Mouse (Mus musculus): Measurements from ENCODE around the gene Xpo5. TPM values are rescaled to one million over a fixed set of nuclear protein-coding genes. Genes with fewer than 3 reads are reported as not detected.

Gene Xpo5
- total and polyA plus RNA-seq, 3 experiments, result 44.7 to 56.3 (median 55.1) TPM

DNA sequence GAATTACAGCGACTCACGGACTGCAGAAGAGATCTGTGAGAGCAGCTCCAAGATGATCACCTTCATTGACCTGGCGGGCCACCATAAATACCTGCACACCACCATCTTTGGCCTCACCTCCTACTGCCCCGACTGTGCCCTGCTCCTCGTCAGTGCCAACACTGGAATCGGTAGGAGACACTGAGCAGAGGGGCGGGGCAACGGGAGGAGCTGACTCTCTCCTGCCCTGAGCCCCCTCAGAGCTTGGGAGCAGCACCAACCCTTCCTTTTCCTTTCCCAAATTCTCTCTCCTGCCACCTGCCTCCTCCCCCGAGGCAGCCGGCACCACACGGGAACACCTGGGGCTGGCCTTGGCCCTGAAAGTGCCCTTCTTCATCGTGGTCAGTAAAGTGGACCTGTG, 37.1 kb upstream of the Xpo5 start:
- H3K9ac ChIP-seq (ENCODE audit: insufficient read depth, low read depth), result no peak overlapping the region
- no peaks in the 10 kb centered on the region for H3K9me3 ChIP-seq (replicated peaks; ENCODE audit: low read length)
- TF ChIP-seq TBP (conservative IDR thresholded peaks at IDR 0.05; ENCODE audit: low read depth, low read length) (no peak), MAX (IDR thresholded peaks at IDR 0.05; ENCODE audit: low read length) (no peak), ZC3H11A (IDR thresholded peaks at IDR 0.05; ENCODE audit: low read depth, low read length) (no peak), HCFC1 (IDR thresholded peaks at IDR 0.05; ENCODE audit: low read depth, low read length) (no peak), USF2 (conservative IDR thresholded peaks at IDR 0.05; ENCODE audit: low read depth, low read length) (no peak), SMC3 (IDR thresholded peaks at IDR 0.05; ENCODE audit: low read depth, low read length) (no peak), MAFK (IDR thresholded peaks at IDR 0.05; ENCODE audit: insufficient replicate concordance, low read length) (no peak)
- dilution Hi-C loops (cut with MboI; ENCODE audit: extremely low pct_ligation_motif_present, extremely low pct_unique_long_range_greater_than_20kb, low sequenced_read_pairs) (no loop called here), in situ Hi-C loops (cut with MboI; ENCODE audit: low pct_ligation_motif_present, low pct_unique_long_range_greater_than_20kb, low sequenced_read_pairs) (no loop called here)
- DNase-seq (ENCODE audit: extremely low read depth), result no peak
- H3K4me1 ChIP-seq (ENCODE audit: control insufficient read depth in 1 of 2, insufficient read depth in 2 of 2), result peaks cover 16 to 25% of the 10 kb centered on the region in 2 experiments
- no peak overlapping the region for H3K4me2 ChIP-seq (ENCODE audit: insufficient read depth, low read depth, poor library complexity, severe bottlenecking)
- H3K36me3 ChIP-seq (replicated peaks in 1 of 2; ENCODE audit: control insufficient read depth in 1 of 2, insufficient read depth in 1 of 2, low read length in 1 of 2), result peaks cover 63 to 66% of the 10 kb centered on the region in 2 experiments
- no peaks in the 10 kb centered on the region for H3K27me3 ChIP-seq (replicated peaks)
- no peak overlapping the region for H3K4me3 ChIP-seq (replicated peaks in 1 of 3; ENCODE audit: low read depth in 2 of 3, low read length in 2 of 3, poor library complexity in 1 of 3)
- peaks cover 15% of the 10 kb centered on the region for H3K79me2 ChIP-seq (replicated peaks; ENCODE audit: control insufficient read depth, extremely low read depth, insufficient read depth, poor library complexity, severe bottlenecking)
- no peak overlapping the region for H3K27ac ChIP-seq (ENCODE audit: insufficient read depth, low read depth)

- Histone ChIP-seq H3K4me3 (replicated peaks in 1 of 3; ENCODE audit: low read depth in 2 of 3, low read length in 2 of 3, poor library complexity in 1 of 3) (no peak overlapping the region), H3K9ac (ENCODE audit: insufficient read depth, low read depth) (no peak overlapping the region), H3K4me1 (ENCODE audit: control insufficient read depth in 1 of 2, insufficient read depth in 2 of 2) (peaks cover 16 to 25% of the 10 kb centered on the region in 2 experiments), H3K27me3 (replicated peaks) (no peaks in the 10 kb centered on the region), H3K27ac (ENCODE audit: insufficient read depth, low read depth) (no peak overlapping the region), H3K9me3 (replicated peaks; ENCODE audit: low read length) (no peaks in the 10 kb centered on the region), H3K36me3 (replicated peaks in 1 of 2; ENCODE audit: control insufficient read depth in 1 of 2, insufficient read depth in 1 of 2, low read length in 1 of 2) (peaks cover 70 to 74% of the 10 kb centered on the region in 2 experiments), H3K4me2 (ENCODE audit: insufficient read depth, low read depth, poor library complexity, severe bottlenecking) (no peak overlapping the region), H3K79me2 (replicated peaks; ENCODE audit: control insufficient read depth, extremely low read depth, insufficient read depth, poor library complexity, severe bottlenecking) (peaks cover 13% of the 10 kb centered on the region)
- no peak for TF ChIP-seq CHD1 (IDR thresholded peaks at IDR 0.05; ENCODE audit: low read depth, low read length)
- no peak for TF ChIP-seq CTCF (conservative IDR thresholded peaks at IDR 0.05 in 1 of 2, IDR thresholded peaks at IDR 0.05 in 1 of 2; ENCODE audit: low read depth in 2 of 2, low read length in 2 of 2)
- no peak for TF ChIP-seq ZKSCAN1 (IDR thresholded peaks at IDR 0.05; ENCODE audit: borderline replicate concordance, low read depth, low read length)
- no peak for TF ChIP-seq E2F4 (IDR thresholded peaks at IDR 0.05; ENCODE audit: insufficient replicate concordance, low read depth, low read length)
- no peak for TF ChIP-seq USF2 (conservative IDR thresholded peaks at IDR 0.05; ENCODE audit: low read depth, low read length)
- no peak for TF ChIP-seq ZNF384 (IDR thresholded peaks at IDR 0.05; ENCODE audit: low read depth, low read length)
- TF ChIP-seq RCOR1 (conservative IDR thresholded peaks at IDR 0.05; ENCODE audit: low read depth, low read length), result no peak
- no peak for TF ChIP-seq TCF12 (IDR thresholded peaks at IDR 0.05; ENCODE audit: low read depth, low read length)
- TF ChIP-seq ETS1 (conservative IDR thresholded peaks at IDR 0.05; ENCODE audit: low read depth, low read length), result no peak
- no peak for TF ChIP-seq POLR2AphosphoS2 (IDR thresholded peaks at IDR 0.05; ENCODE audit: low read depth, low read length)
- no peak for TF ChIP-seq MAX (IDR thresholded peaks at IDR 0.05; ENCODE audit: low read length)
- no peak for TF ChIP-seq BHLHE40 (IDR thresholded peaks at IDR 0.05; ENCODE audit: low read depth, low read length)
- TF ChIP-seq IRF4 (IDR thresholded peaks at IDR 0.05; ENCODE audit: low read depth, low read length), result no peak
- TF ChIP-seq MEF2A (IDR thresholded peaks at IDR 0.05; ENCODE audit: borderline replicate concordance, low read depth, low read length), result no peak
- TF ChIP-seq JUN (IDR thresholded peaks at IDR 0.05; ENCODE audit: insufficient read depth, low read depth, low read length), result no peak
- in situ Hi-C loops (cut with MboI; ENCODE audit: low pct_ligation_motif_present, low pct_unique_long_range_greater_than_20kb, low sequenced_read_pairs) (no loop called here), dilution Hi-C loops (cut with MboI; ENCODE audit: extremely low pct_ligation_motif_present, extremely low pct_unique_long_range_greater_than_20kb, low sequenced_read_pairs) (no loop called here)
- DNase-seq (ENCODE audit: extremely low read depth), result no peak
Observed at GRCm38 (mm10) chr17:46166270-46166669, 36.3 kb upstream of the Xpo5 start.

All from CH12.LX (cell line).